Mouse (Mus musculus): ENCODE results near the gene Pde1a. TPM values are rescaled to one million over a fixed set of nuclear protein-coding genes. Genes with fewer than 3 reads are reported as not detected.

Gene Pde1a
- total RNA-seq, 2 experiments from 2014 or later = 1.7 to 2.4 TPM

DNA sequence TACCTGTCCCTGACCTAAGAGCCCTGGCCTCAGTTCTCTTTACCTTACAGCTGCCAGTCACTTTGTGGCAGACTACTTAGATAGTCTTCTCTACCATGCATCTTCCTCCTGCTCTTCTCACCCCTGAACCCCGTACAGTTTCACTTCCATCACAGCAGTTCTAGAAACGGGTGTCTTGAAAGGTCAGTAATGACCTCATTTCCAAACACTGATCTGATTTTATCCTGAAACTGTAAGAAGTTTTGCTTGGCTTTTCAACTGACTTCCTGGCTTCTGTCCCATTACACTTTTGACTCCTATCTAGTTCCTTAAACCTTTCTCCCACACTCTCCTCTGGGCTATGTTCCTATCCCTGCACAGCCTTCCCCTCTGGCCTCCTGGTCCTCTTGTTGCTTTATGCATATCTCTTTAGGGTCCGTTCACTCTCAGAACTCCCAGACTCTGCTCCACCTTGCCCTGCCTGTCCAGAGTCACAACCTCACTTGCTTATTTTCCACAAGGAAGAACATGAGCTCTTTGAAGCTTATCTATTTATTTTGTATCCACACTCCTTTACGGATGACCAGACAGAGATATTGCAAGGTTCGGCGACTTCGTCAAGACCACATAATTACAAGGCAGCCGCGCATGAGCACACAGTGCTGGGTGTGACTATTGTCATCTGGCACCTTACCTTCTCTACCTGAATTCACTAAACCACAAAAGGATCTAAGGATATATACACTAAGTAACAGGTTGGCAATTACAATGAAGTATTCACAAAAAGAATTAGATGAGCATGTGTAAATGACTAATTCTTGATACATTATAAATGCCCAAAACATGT, 162.4 kb downstream of the Pde1a start:
- DNase-seq = no peak
- intact Hi-C loops (cut with DNase I) = no loop called here

DNA sequence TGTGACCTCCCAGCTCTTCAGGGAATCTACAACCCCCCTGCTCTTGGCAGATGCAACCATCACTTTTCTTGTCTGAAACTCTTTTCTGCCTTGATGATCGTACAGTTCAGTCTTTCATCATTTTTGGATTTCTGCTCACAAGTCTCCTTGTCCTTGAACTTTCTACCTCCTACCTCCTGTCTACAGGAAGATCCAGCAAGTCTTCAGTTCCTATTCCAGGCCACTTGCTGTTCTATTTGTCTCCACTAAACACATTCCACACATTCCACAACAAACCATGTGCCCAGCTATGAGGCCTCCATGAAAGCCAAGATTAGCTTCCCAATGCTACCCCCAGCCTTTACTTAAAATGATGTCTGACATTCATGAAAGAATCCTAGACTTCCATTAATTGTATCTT, 163.2 kb downstream of the Pde1a start:
- intact Hi-C loops (cut with DNase I) = no loop called here
- DNase-seq = no peak

DNA sequence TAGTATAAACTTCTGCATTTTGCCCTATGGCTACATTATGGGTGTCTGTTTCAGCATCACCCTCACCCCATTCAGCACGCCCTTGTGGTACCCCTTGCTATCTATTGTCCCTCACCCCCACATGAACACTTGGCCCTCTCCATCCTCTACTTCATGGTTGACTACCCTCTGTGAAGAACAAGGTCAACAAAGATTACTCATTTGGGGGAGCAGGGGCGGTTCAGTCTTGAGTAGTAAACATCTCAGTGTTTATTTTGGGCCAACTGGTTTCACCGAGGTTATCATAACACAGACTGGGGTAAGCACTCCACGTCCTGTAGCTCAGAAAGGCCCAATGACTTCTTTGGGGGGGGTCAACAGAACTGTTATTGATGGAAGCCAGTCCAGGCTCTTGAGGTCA, 164.3 kb downstream of the Pde1a start:
- DNase-seq = no peak
- intact Hi-C loops (cut with DNase I) = no loop called here

DNA sequence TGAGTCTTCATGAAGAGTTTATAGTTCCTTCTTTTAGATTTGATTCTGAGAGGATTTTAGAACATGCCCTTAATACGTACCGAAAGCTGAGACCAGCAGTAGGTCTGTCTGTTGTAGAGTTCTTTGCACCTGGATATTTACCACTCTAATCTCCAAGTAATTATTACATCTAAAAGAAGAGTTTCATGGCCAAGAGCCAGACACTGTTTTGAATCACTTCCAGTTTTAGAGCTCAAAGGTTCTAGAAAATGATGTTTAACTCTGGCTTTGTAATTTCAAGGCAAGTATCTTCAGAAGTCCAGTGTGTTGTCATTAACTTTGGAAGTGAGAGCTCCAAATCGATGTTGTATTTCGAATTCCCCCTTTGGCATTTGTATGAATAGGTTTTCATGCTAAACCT, 167.8 kb downstream of the Pde1a start:
- intact Hi-C loops (cut with DNase I) = no loop called here
- no peak for DNase-seq

DNA sequence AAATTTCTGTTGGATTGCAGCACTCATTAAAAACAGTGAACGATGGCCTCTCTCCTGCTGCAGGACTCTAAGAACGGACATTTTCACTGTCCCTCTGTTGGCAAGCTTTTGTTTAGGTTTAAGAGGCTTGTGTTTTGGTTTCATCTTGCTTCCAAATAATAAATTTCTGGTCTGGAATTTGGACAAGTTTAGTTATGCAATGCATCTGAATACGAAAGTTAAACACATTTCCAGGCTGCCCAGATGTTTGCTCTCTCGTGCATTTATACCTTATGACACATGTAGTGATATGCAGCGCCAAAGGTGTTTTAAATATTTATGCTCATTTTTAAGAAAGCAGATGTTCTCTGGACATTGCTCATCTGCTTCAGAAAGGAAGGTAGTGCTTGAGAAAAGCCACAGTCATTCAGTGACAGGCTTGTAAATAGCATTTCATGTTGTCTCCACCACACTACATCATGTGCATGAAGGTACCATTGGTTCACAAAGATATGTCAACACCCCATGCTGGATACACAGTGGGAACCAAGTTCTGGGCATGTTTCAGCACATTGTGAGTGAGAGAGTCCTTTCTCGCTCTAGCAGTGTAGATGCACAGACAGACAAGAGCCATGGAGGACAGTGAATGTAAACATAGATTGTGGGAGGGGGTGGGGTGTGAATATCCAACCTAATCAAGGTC, 171.5 kb downstream of the Pde1a start:
- intact Hi-C loops (cut with DNase I) = no loop called here

DNA sequence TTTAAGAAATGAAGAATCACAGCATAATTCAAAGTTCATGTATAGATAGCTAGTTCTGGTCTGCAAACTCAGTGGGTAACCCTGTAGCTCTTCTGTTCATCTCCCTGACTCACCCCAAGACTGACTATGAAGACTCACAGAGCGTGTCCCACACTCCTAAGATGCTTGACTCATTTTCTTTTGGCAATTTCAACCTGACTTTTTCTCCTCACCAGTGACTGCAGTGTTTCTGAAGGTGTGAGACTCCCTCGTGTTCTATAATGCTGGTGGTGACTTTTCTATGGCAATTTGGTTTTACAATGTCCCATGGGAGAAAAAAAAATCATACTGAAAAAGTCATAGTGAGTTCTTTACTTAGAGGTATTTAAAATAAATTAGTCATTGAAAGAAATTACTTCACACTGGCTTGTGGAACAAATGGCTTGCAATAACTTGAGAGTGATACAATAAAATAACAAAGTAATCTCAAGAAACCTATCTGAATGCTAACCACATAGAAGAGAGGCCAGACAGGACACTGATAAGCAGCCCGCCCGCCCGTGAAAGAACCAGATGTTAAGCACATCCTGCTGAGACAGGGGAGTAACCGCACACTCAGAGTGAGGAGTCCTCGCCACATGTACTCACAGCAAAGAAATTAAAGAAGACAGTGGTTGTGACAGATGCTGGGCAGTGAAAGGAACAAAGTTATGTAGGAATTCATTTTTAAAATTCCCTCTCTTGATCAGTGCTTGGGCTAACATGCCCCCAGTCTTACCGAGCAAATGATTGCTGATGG, 183.2 kb downstream of the Pde1a start:
- intact Hi-C loops (cut with DNase I) = no loop called here
- no peak for DNase-seq

More for the DNA sequence above, 171.5 kb downstream of the Pde1a start:
- DNase-seq = no peak

DNA sequence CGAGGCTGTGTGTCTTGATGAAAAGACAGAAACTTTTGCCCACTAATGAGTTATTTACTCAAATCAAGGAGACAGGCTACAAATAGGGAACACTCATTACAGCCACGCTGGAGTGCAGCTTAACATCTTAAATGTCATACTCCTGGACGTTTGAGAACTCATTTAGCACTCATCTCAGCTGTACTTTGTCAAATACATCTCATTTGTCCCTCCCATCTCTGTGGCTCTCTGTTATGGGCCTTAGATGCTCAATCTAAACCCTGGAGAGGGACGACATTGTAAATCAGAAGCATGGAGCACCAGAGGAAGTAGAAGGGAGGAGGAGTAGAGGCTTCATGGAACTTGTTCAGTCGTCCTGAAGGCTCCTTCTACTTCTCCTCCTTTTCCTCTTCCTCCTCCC, 194.6 kb downstream of the Pde1a start:
- DNase-seq = no peak
- intact Hi-C loops (cut with DNase I) = no loop called here

DNA sequence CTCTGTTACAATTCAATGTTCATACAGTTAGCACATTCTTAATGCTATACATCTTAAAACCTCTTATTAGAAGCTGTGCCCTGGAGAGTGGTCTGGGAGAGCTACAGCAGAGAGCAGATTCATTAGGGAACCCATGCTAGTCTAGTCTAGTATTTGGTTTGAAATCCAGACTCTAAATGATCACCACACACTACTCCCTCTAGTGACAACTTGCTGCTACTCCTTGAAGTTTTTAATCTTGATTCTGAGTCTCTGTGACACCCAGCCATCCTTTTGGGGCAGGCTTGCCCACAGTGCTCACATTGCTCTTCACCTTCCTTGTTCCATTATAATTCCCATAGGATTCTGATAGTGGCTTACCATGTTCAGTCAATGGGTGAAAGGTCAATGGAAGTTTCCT, 206.9 kb downstream of the Pde1a start:
- intact Hi-C loops (cut with DNase I) = no loop called here
- DNase-seq = no peak

DNA sequence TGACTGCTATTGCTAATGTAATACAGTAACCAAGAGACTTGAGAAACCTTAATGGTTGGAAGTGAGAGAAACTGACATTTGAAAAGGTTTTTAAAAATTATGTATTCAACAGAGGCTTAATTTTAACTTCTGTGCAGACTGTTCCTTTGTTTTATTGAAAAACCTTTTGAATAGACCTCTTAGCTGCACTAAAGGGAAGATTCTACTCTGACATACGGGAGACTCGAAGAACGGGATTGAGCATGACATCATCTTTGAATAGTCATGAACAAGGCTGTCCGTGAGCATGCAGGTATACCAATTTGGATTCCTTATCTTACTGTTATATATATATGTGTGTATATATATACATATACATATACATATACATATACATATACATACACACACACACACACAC, 207.9 kb downstream of the Pde1a start:
- intact Hi-C loops (cut with DNase I) = no loop called here
- no peak for DNase-seq

DNA sequence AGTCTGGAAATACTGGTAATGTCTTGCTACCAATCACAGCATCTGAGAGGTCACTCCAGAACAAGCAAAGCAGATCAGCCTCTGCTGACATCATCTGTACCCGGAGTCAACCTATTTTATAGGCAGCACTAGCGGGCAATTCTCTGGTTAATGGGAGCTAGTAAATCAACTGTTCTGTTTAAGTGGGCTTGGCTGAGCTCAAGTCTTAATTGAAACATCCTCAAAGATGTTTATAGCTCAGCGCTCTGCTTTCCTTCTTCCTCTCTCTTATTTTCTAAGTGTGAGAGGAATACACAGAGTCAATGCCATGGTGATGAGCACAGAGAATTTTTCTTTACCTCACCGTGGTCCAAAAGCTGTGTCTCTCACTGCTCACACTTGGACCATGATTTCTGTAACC, 208.8 kb downstream of the Pde1a start:
- no peak for DNase-seq
- intact Hi-C loops (cut with DNase I) = no loop called here

DNA sequence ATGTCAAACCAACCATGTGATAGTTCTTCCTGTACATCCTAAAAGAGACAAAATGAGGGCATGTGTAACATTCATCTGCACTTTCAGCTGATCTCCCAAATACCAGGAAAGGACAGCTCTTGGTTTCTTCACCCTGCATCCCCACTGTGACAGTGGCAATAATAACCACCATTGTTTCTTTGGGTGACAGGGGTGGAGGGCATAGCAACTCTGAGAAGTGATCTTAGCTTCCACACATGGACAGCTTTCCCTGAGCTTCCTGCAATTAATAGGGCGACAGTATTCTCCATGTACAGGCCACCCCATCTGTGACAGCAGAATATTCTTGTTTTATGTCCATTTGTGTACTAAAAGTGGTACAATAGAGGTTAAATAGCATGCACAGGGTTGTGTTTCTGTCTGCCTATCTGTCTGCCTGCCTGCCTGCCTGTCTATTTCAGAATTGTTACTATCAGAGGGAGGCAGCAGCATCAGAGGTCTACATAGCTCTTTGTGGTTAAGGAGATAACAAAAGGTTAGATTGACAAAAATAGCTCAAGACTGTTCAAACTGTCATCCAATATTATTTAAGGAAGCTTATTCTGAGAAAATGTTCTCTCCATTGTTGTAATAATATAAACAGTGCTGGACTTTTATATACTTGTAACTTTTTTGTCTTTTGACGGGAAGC, 227.3 kb downstream of the Pde1a start:
- intact Hi-C loops (cut with DNase I) = no loop called here
- DNase-seq = no peak

DNA sequence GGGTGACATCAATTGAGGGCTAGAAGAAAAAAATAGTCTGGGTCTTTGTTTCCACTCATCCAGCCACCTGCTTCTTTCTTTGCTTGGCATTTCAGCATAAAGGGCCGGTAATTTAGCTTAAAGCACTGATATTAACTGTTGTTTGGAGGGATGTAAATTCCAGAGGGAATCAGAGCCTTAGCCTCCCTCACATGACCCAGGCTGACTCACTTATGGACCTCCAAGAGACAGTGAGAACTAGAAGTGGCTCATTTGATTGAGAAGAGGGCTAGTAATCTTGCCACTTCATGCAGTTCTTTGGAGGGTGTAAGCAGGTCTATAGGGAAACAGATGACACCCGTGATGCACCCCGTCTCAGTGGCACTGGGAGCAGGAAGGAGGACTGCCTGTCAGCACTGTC, 230.7 kb downstream of the Pde1a start:
- no peak for DNase-seq
- intact Hi-C loops (cut with DNase I) = no loop called here

DNA sequence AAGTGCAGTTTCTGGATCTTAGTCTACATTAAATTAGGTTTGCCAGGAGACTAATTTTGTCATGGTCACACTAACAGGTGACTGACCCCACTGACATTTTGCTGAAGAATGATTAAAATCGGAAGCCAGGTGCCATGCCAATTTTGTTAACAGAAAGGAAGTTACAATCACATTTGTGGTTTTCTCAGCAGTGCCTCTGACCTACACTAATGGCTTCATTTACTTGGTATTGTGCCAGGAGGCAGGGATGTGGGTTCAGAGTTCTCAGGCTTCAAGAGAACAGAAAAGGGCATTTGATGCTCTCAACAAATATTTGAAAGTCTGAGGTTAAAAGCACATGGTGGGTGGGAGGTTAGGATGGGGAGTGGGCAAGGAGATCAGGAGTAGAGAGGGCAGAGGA, 236.4 kb downstream of the Pde1a start:
- no peak for DNase-seq

DNA sequence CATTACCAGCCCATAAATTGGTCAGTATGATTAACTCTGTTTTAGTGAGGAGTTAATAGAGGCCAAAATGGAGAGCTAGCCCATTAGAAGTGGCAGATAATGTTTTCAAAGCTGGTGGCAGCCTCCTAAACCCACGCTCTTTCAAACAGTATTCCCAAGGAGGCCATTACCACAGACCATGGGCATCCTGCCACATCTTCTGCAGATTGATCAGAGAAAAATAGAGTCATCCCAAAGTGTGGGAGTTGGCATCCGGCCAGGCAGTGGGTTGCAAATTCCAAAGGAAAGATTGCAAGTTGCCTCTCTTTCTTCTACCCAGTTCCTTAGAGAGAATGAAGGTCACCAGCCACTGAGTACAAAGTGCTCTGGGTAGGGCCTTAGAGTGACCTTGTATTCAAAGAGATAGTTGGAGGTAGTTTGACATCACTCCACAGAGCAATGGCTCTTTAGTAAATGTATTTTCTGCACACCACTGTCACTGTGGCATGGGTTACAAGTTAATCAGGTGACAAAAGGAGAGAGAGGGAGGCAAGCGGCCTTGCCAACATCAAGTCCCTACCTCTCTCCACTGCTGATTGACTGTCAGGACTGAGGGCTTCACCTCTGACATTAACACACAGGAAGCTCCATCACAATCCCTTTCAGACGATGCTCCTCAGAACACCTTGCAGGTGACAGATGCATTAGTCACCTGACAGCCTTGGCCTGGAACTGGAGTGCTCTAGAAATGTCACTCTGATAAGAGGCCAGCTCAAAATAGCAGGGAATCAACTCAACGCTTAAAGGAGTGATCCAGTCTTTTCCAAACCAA, 237.3 kb downstream of the Pde1a start:
- intact Hi-C loops (cut with DNase I) = no loop called here
- DNase-seq = no peak

More for the DNA sequence above, 236.4 kb downstream of the Pde1a start:
- intact Hi-C loops (cut with DNase I) = no loop called here

DNA sequence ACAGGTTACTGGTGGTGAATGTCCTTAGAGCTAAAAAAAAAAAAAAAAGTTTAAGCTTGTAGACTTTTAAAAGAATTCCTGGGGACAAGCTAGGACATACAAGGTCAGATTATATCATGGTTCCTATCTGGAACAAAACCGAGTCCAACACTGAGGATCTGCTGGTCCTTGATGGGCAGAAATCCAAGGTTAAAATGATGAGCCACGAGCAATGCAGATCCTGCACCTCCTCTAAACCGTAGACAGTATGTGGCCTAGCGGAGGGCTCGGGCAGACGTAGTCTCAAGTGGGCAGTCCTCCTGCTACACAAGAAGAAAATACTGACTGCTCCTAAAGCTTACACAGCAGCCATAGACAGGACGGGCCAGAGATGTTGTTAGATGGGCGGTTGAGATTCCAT, 238.5 kb downstream of the Pde1a start:
- intact Hi-C loops (cut with DNase I) = no loop called here
- DNase-seq = no peak

DNA sequence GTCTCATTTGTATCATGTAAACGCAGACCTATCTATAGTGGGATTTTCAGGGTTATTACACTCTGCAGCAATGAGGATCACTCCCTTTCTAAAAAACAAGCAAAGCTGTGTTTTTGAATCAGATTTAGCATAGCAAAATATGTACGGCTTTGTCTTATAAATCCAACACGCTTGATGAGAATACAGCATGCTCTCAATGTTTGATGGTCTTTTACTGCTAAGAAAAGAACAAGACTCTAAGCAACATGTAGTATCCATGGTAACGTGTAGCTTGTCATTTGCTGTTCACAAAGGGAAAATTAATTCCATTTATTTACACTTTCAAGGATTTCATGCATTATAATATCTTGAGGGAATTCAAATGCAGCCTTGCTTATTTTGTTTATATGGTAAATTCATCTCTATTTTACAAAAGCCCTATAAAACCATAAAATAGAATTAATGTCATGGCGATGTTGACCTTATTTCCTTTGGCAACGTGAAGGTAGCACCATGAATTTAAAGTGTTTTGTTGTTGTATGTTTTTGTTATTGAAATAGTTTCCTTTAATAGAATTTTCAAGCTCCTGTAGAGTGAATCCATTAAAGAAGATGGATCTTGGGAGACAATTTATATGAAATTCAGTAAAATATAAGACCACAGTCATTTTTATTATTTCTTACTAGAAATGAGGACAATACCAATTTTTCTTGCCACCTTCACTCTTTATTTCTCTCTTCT, 245.5 kb downstream of the Pde1a start:
- intact Hi-C loops (cut with DNase I) = no loop called here
- DNase-seq = no peak

DNA sequence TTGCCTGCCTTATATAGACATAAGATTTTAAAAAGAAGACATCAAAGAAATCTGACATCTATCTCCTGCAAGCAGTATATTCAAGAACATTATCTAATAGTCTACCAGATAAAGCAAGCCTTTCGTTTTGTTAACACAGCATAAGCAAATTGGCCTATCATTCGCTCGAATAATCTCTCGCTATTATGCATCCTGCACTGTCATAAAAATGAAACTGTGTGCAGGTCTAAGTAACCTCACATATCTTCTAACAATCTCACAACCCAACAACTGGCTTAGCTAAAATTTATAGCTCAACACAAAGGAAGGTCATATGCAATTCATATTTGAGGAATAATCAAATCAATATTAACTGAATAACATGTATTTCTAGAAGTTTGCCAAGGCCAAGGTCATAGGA, 246.0 kb downstream of the Pde1a start:
- intact Hi-C loops (cut with DNase I) = no loop called here
- no peak for DNase-seq

DNA sequence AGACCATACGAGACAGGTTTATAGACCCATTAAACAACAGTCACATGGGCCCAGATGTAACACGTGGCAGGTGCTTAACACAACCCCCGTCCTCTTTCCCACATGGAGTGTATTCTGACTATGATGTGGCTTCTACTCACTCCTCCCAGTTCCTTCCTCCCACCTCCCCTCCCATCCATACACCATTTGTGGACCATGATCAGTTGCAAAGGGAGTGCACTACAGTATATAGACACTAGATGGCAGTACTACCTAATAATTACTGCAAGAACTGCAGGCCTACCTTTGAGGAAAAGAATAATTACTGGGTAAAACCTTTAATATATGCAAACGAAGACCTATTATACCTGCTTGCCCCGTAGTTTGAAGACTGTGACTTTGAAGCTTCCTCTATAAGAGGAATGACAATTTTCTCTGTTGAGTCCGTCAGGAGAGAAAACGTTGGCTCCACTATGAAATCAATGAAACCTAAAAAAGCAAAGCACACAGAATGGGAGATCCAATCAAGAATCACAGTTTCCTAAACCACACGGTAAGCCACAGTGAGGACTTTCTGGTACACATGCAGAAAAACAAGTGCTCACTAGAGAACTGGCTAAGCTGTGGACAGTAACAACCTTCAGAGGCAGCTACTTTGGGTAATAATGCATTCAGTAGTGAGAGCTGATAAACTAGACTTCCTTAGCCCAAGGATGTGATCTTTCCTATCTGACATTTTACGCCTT, 263.8 kb downstream of the Pde1a start:
- DNase-seq = no peak
- intact Hi-C loops (cut with DNase I) = no loop called here

DNA sequence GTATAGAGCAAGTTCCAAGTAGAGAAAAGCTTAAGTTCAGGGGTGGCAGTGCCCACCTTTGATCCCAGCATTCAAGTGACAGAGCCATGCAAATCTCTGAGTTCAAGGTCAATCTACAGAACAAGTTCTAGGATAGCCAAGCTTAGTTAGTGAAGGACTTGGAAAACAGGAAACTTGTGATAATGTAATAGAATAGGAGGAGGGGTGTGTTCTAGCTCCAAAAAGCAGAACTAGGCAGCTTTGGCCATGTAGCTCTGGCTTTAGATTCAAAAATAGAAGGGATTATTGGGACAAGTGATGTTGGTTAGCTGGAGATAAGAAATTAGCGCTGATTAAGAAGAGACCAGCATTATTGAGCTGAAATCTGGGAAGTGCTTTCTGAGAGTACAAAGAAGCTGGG, 272.4 kb downstream of the Pde1a start:
- no peak for DNase-seq
- intact Hi-C loops (cut with DNase I) = no loop called here
